Mouse (Mus musculus): Measurements from ENCODE around the gene St8sia1. TPM values are rescaled to one million over a fixed set of nuclear protein-coding genes. Genes with fewer than 3 reads are reported as not detected.

St8sia1 gene
- polyA plus RNA-seq, 1 experiment, result not detected

DNA sequence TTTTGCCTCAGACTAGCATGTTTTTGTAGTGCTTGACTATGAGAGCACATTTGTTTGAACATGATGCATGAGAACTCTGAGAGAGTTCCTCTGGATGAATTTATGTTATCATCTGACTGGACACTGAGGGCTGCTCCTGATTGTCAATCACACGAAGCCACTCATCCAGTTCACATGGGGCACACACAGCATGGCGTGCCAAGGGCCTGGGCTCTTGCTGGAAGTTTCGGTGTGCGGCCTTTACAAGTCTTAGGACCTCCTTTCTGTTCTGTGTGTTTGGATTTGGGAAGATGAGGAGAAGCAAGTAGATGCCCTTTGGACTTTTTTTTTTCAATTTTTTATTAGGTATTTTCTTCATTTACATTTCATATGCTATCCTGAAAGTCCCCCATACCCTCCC, 100.4 kb downstream of the St8sia1 start:
- TF ChIP-seq TAL1 (IDR thresholded peaks at IDR 0.05; ENCODE audit: low read length) (no peak), GATA1 (IDR thresholded peaks at IDR 0.05; ENCODE audit: low read length) (no peak)
- no peaks in the 10 kb centered on the region for H3K27me3 ChIP-seq (ENCODE audit: control insufficient read depth)
- H3K4me3 ChIP-seq (replicated peaks), result no peak overlapping the region

DNA sequence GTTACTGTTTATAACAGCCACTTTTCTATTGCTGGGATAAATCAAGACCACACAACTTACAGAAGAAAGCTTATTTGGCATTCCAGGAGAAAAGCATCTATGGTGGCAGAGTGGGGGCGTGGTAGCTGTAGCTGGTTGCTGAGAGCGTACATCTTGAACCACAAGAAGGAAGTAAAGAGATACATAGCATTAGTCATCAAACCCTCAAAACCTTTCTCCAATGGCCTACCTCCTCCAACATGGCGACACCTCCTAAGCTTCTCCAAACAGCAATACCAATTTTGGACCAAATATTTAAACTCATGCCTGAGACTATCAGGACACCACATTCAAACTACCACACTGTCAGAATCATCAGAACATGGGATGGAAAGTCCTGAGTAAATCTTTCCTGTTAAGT, 102.0 kb downstream of the St8sia1 start:
- TF ChIP-seq GATA1 (IDR thresholded peaks at IDR 0.05; ENCODE audit: low read length), result no peak
- TF ChIP-seq TAL1 (IDR thresholded peaks at IDR 0.05; ENCODE audit: low read length), result no peak
- Histone ChIP-seq H3K9me3 (ENCODE audit: control insufficient read depth, low read length) (no peaks in the 10 kb centered on the region), H3K4me3 (replicated peaks) (no peak overlapping the region), H3K27me3 (ENCODE audit: control insufficient read depth) (no peaks in the 10 kb centered on the region), H3K36me3 (ENCODE audit: control insufficient read depth) (no peaks in the 10 kb centered on the region), H3K4me1 (ENCODE audit: control insufficient read depth) (no peaks in the 10 kb centered on the region)

More for the DNA sequence above, 100.4 kb downstream of the St8sia1 start:
- no peaks in the 10 kb centered on the region for H3K36me3 ChIP-seq (ENCODE audit: control insufficient read depth)
- no peaks in the 10 kb centered on the region for H3K4me1 ChIP-seq (ENCODE audit: control insufficient read depth)
- H3K9me3 ChIP-seq (ENCODE audit: control insufficient read depth, low read length), result no peaks in the 10 kb centered on the region

DNA sequence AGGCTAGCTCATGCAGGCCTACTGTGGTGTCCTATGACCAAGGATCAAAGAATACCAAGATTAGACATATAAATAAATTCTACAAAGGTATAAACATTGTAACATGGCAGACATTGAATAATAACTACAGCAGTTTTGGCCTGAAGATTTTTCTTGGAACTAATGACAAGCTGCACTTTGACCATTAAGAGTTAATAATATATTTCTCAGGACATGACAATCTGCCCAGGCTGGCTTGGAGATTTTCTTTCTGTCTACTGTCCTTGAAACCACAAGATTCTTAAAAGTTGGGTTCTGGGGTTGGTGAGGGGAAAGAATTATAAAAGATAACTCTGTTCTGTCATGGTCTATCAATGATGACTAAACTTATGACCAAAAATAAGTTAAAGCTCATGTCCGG, 103.9 kb downstream of the St8sia1 start:
- no peak for TF ChIP-seq GATA1 (IDR thresholded peaks at IDR 0.05; ENCODE audit: low read length)
- TF ChIP-seq TAL1 (IDR thresholded peaks at IDR 0.05; ENCODE audit: low read length), result no peak
- H3K36me3 ChIP-seq (ENCODE audit: control insufficient read depth), result no peaks in the 10 kb centered on the region
- no peaks in the 10 kb centered on the region for H3K4me1 ChIP-seq (ENCODE audit: control insufficient read depth)
- no peak overlapping the region for H3K4me3 ChIP-seq (replicated peaks)
- H3K27me3 ChIP-seq (ENCODE audit: control insufficient read depth), result no peaks in the 10 kb centered on the region
- H3K9me3 ChIP-seq (ENCODE audit: control insufficient read depth, low read length), result no peaks in the 10 kb centered on the region

DNA sequence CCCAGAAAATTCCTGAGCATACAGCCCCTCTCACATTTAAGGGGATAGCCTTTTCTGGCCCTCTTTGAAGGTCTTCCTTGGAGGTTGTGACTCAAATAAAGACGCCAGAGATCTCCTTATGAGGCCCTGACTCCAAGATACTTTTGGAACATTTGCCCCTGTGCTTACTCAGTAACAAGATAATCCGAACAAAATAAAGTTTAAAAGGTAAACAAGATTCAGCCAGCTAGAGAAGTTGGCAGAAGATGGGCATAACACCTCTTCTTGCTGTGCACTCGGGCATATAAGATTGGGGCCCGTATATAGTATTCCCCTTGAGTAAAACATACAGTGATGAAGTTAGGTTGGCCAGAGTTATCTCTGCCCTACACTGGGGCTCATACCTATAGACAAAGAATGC, 104.3 kb downstream of the St8sia1 start:
- TF ChIP-seq GATA1 (IDR thresholded peaks at IDR 0.05; ENCODE audit: low read length) (no peak), TAL1 (IDR thresholded peaks at IDR 0.05; ENCODE audit: low read length) (no peak)
- H3K4me3 ChIP-seq (replicated peaks), result no peak overlapping the region
- no peaks in the 10 kb centered on the region for H3K4me1 ChIP-seq (ENCODE audit: control insufficient read depth)
- no peaks in the 10 kb centered on the region for H3K36me3 ChIP-seq (ENCODE audit: control insufficient read depth)
- H3K27me3 ChIP-seq (ENCODE audit: control insufficient read depth), result no peaks in the 10 kb centered on the region
- no peaks in the 10 kb centered on the region for H3K9me3 ChIP-seq (ENCODE audit: control insufficient read depth, low read length)

DNA sequence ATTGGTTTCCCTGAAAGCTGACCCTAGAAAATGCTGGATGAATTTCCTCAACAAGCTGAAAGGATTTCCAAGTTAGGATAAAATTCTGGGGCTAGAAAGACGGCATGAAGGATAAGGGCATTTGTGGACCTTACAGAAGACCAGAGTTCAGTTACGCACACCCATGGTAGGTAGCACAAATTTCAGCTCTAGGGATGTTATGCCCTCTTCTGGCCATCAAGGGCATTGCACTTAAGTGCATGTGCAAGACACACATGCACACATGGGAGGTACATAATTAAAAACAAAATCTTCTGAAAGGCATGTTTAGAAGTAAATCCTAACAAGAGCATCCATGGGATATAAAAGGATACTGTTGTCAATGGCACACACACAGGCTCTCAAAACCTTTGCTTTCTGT, 105.3 kb downstream of the St8sia1 start:
- Histone ChIP-seq H3K27me3 (ENCODE audit: control insufficient read depth) (no peaks in the 10 kb centered on the region), H3K9me3 (ENCODE audit: control insufficient read depth, low read length) (no peaks in the 10 kb centered on the region), H3K4me3 (replicated peaks) (no peak overlapping the region), H3K36me3 (ENCODE audit: control insufficient read depth) (no peaks in the 10 kb centered on the region), H3K4me1 (ENCODE audit: control insufficient read depth) (no peaks in the 10 kb centered on the region)
- no peak for TF ChIP-seq GATA1 (IDR thresholded peaks at IDR 0.05; ENCODE audit: low read length)
- TF ChIP-seq TAL1 (IDR thresholded peaks at IDR 0.05; ENCODE audit: low read length), result no peak

DNA sequence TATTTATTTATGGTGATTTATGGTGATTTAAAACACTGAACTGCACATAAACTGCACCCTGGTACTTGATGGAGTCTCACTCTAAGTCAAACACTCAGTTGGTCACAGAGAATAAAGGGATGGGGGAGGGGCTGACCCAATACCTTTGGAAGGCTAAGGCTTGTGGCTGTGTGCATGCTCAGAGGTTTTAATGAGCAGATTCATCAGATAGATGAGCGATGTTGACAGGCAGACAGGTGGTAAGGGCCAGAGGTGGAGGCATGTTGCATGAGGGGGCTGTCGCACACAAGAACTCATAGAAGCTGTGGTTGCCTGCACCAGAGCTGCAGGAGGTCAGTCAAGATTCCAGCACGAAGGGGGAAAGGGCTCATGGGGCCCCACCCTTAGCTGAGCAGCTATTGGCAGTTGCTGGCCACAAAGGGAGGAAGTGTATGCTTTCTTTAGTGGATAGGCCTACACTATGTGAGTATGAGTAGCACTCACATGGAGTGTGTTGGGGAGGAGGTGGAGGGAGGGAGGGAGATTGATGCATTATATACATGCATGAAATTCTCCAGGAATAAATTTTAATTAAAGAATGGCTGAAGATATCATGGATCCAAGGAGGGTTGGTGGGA, 107.9 kb downstream of the St8sia1 start:
- H3K4me3 ChIP-seq (replicated peaks), result no peak overlapping the region
- no peaks in the 10 kb centered on the region for H3K27me3 ChIP-seq (ENCODE audit: control insufficient read depth)
- H3K4me1 ChIP-seq (ENCODE audit: control insufficient read depth), result no peaks in the 10 kb centered on the region
- H3K36me3 ChIP-seq (ENCODE audit: control insufficient read depth), result no peaks in the 10 kb centered on the region
- no peaks in the 10 kb centered on the region for H3K9me3 ChIP-seq (ENCODE audit: control insufficient read depth, low read length)
- TF ChIP-seq TAL1 (IDR thresholded peaks at IDR 0.05; ENCODE audit: low read length) (no peak), GATA1 (IDR thresholded peaks at IDR 0.05; ENCODE audit: low read length) (no peak)

DNA sequence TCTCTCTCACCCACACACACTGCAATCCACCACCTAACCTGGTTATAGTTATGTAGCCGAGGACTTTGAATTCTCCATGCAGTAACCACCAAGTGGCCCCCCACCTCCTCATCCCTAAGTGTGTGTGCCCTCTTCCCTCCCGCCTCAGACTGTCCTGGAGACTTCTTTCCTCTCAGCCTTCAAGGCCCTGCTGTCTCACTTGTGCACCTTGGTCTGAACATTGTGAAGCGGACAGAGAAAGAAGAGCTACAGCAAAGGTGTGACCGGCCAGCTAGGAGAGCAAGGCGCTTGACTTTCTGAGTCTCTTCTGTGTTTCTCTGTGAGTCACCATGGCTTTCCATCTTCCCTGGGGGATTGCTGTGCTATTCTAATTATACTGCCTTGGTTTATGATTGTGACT, 108.5 kb downstream of the St8sia1 start:
- Histone ChIP-seq H3K4me1 (ENCODE audit: control insufficient read depth) (no peaks in the 10 kb centered on the region), H3K4me3 (replicated peaks) (no peak overlapping the region), H3K27me3 (ENCODE audit: control insufficient read depth) (no peaks in the 10 kb centered on the region), H3K9me3 (ENCODE audit: control insufficient read depth, low read length) (no peaks in the 10 kb centered on the region), H3K36me3 (ENCODE audit: control insufficient read depth) (no peaks in the 10 kb centered on the region)
- no peak for TF ChIP-seq GATA1 (IDR thresholded peaks at IDR 0.05; ENCODE audit: low read length)

DNA sequence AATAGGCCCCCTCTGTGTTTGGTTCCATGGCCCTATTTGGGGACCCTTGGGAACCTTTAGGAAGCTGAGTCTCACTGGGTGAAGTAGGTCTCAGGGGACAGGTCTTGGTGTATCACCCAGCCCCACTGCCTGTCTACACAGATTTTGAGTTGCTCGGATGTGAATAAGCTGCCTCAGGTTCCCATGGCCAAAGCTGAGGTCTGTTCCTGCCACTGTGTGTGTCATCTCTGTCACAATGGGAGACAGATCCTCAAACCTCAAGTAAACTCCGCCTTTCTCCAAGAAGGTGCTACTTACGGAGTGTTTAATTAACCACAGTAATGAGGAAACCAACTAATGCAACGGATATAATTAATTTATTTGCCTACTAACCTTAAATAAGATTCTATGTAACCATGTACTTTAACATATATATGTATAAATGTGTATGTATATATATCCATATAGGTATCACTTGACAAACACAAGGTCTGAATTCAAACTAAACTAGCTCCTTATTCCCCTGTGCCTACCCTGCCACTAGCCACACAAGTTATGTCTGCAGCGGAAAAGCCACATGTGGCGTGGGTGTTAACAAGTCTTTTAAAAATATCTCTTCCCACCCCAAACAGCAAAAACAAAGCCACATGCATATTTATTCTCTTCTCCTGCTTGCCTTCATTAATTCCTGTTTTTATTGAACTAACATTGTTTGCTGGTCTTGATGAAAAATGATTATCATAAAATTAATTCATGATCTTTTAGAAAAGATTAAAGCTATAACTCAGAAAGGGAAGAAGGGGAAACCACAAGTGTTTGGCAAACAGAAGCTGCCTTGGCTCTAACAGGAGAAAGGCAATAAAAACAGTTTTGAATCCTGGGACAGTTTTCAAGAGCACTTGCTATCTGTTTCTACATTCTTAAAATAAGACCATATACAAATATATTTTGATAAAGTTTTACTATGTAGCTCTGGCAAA, 111.6 kb downstream of the St8sia1 start:
- no peaks in the 10 kb centered on the region for H3K27me3 ChIP-seq (ENCODE audit: control insufficient read depth)
- H3K36me3 ChIP-seq (ENCODE audit: control insufficient read depth), result no peaks in the 10 kb centered on the region
- no peak overlapping the region for H3K4me3 ChIP-seq (replicated peaks)
- no peaks in the 10 kb centered on the region for H3K9me3 ChIP-seq (ENCODE audit: control insufficient read depth, low read length)
- H3K4me1 ChIP-seq (ENCODE audit: control insufficient read depth), result no peaks in the 10 kb centered on the region
- TF ChIP-seq TAL1 (IDR thresholded peaks at IDR 0.05; ENCODE audit: low read length), result no peak
- TF ChIP-seq GATA1 (IDR thresholded peaks at IDR 0.05; ENCODE audit: low read length), result no peak

DNA sequence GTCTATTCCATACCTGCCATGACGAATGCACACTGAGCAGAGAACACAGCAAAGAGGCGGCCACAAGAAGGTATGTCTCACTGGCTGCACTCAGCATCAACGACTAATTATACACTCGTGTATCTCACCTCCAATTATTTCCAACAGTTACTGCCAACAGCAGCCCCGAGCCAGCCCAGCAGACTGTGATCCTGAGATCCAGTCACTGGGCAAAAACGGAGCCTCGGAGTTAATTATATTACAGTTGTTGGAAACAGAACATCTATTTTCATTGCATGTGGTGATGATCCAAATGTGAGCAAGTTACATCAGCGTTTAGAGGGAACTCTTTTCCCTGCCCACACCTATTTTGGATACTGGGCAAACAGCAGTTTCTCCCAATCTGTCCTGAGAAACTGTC, 113.8 kb downstream of the St8sia1 start:
- Histone ChIP-seq H3K4me1 (ENCODE audit: control insufficient read depth) (no peaks in the 10 kb centered on the region), H3K9me3 (ENCODE audit: control insufficient read depth, low read length) (no peaks in the 10 kb centered on the region), H3K27me3 (ENCODE audit: control insufficient read depth) (no peaks in the 10 kb centered on the region), H3K36me3 (ENCODE audit: control insufficient read depth) (no peaks in the 10 kb centered on the region), H3K4me3 (replicated peaks) (no peak overlapping the region)
- no peak for TF ChIP-seq GATA1 (IDR thresholded peaks at IDR 0.05; ENCODE audit: low read length)
- no peak for TF ChIP-seq TAL1 (IDR thresholded peaks at IDR 0.05; ENCODE audit: low read length)
